Mouse (Mus musculus) neural tube, embryonic 14.5 days (tissue): Measurements from ENCODE around the gene Ankrd55. TPM values are rescaled to one million over a fixed set of nuclear protein-coding genes. Genes with fewer than 3 reads are reported as not detected.

ENCODE experiments used
- ATAC-seq: fragments of 200-750 bp; cut with Nextera tagmentation; 2 replicates; pipeline ENCODE4 v1.8.0; 2017; ENCODE audit warnings: low read depth, mild to moderate bottlenecking, moderate TSS enrichment, moderate library complexity
- H3K27ac ChIP-seq: fragments of 300-500 bp; sonication (generic); 2 replicates; pipeline ENCODE4 v1.5.1; 2014; ENCODE audit warnings: low read depth, mild to moderate bottlenecking, control low read depth, low read length, moderate library complexity, mixed read lengths
- H3K27me3 ChIP-seq: fragments of 300-500 bp; sonication (generic); 2 replicates; pipeline ENCODE4 v1.6.1; 2014; ENCODE audit warnings: low read length; ENCODE audit not compliant: control insufficient read depth, insufficient read depth
- H3K36me3 ChIP-seq: fragments of 300-500 bp; sonication (generic); 2 replicates; pipeline ENCODE4 v1.6.1; 2014; ENCODE audit warnings: low read length, mixed read lengths; ENCODE audit not compliant: control insufficient read depth, insufficient read depth
- H3K4me1 ChIP-seq: fragments of 300-500 bp; sonication (generic); 2 replicates; pipeline ENCODE4 v1.6.1; 2014; ENCODE audit warnings: low read length; ENCODE audit not compliant: control insufficient read depth, insufficient read depth
- H3K4me2 ChIP-seq: fragments of 300-500 bp; sonication (generic); 2 replicates; pipeline ENCODE4 v1.6.1; 2014; ENCODE audit warnings: mild to moderate bottlenecking, low read depth, low read length, control low read depth
- H3K4me3 ChIP-seq: fragments of 300-500 bp; sonication (generic); 2 replicates; pipeline ENCODE4 v1.5.1; 2014; ENCODE audit warnings: low read depth, low read length, control low read depth, mixed read lengths
- H3K9ac ChIP-seq: fragments of 300-500 bp; sonication (generic); replicated peaks from 2 replicates; pipeline ENCODE4 v1.6.1; 2014; ENCODE audit warnings: low read depth, mild to moderate bottlenecking, control low read depth, low read length, mixed read lengths
- H3K9me3 ChIP-seq: fragments of 300-500 bp; sonication (generic); 2 replicates; pipeline ENCODE4 v1.6.1; 2016; ENCODE audit warnings: low read length; ENCODE audit not compliant: control insufficient read depth
- WGBS: fragments of 180-500 bp; shearing (Covaris S2); extraction: QIAGEN DNeasy Blood & Tissue Kit; methylation state at CpG from one replicate; pipeline ENCODE4 v1.1.7; 2014; 5-methylcytosine and 5-hydroxymethylcytosine counted together
- polyA plus RNA-seq: library from polyadenylated mRNA; unstranded; fragments of >200 nt; fragmentation: Nextera tagmentation; extraction: Ambion mirVana; gene quantifications from 2 replicates; pipeline ENCODE4 v1.2.1, GENCODE M21; 2014

Ankrd55 gene
- polyA plus RNA-seq, 1 experiment from 2014 or later = 15.1 TPM

- Histone ChIP-seq H3K27me3 (no peaks in the 10 kb centered on the region), H3K4me2 (no peak overlapping the region), H3K36me3 (no peaks in the 10 kb centered on the region), H3K4me3 (no peak overlapping the region), H3K9me3 (no peaks in the 10 kb centered on the region), H3K27ac (no peak overlapping the region), H3K4me1 (no peaks in the 10 kb centered on the region), H3K9ac (no peak overlapping the region)
- 82% methylated on average over 2 of the region's 2 CpGs for WGBS
- ATAC-seq = no peak
These were observed 118.4 kb downstream of the Ankrd55 start for GRCm38 (mm10) chr13:112406618-112407017.

DNA sequence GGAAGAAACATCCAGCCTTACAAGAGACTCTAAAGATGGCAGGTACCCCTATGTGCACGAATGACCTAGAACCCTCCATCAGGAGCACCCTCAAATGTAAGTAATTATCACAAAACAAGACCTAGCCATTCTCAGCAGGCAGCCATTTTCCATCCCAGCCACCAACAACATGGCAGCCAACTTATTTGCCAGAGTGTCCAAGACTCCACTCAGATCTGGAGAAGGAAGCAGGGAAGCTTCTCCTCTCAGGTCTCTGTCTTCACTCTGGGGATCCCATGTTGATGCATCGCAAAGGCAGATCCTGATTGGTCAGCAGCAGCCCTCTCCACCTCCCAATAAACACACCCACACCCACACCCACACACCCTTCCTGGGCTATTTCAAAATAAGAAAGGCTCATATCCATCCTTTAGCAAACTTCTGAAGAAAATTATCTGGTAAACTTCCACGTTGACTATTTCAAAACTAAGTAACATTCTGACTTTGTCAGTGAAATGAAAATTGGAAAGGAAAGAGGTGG is 119.0 kb downstream of the Ankrd55 start:
- no peak overlapping the region for H3K27ac ChIP-seq
- no peaks in the 10 kb centered on the region for H3K27me3 ChIP-seq
- H3K4me2 ChIP-seq = no peak overlapping the region
- H3K9ac ChIP-seq = no peak overlapping the region
- no peak for ATAC-seq
- no peaks in the 10 kb centered on the region for H3K9me3 ChIP-seq
- WGBS = 91% methylated on average over 3 of the region's 3 CpGs
- no peaks in the 10 kb centered on the region for H3K4me1 ChIP-seq
- no peaks in the 10 kb centered on the region for H3K36me3 ChIP-seq
- H3K4me3 ChIP-seq = no peak overlapping the region

GRCm38 (mm10) chr13:112407776-112408490 is 119.7 kb downstream of the Ankrd55 start:
- 78% methylated on average over 9 of the region's 9 CpGs for WGBS
- no peaks in the 10 kb centered on the region for H3K9me3 ChIP-seq
- no peaks in the 10 kb centered on the region for H3K36me3 ChIP-seq
- no peaks in the 10 kb centered on the region for H3K27me3 ChIP-seq
- H3K4me3 ChIP-seq = no peak overlapping the region
- H3K4me2 ChIP-seq = no peak overlapping the region
- H3K27ac ChIP-seq = no peak overlapping the region
- H3K4me1 ChIP-seq = no peaks in the 10 kb centered on the region
- H3K9ac ChIP-seq = no peak overlapping the region
- no peak for ATAC-seq

- Histone ChIP-seq H3K9ac (no peak overlapping the region), H3K27me3 (no peaks in the 10 kb centered on the region), H3K4me2 (no peak overlapping the region), H3K4me3 (no peak overlapping the region), H3K27ac (no peak overlapping the region), H3K9me3 (no peaks in the 10 kb centered on the region), H3K36me3 (no peaks in the 10 kb centered on the region), H3K4me1 (no peaks in the 10 kb centered on the region)
- 89% methylated on average over 4 of the region's 4 CpGs for WGBS
- ATAC-seq = no peak
These were observed 120.5 kb downstream of the Ankrd55 start for GRCm38 (mm10) chr13:112408701-112409100.

DNA sequence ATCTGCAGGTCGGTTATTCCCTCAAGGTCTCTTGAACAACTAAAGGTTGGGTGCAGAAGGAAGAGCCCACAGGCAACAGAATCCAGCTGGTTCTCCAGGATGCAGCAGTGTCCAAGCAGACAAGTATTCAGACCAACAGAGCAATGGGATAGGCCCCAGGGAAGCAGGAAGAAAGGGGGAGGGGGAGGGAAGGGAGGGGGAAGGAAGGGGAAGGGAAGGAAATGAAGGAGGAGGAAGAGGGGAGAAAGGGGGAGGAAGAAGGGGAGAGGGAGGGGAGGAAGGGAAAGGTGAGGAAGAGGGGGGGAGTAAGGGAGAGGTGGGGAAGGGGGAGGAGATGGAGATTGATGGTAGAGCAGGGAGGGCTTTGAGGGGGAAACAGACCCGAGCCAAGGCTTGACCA is 121.1 kb downstream of the Ankrd55 start:
- Histone ChIP-seq H3K27ac (no peak overlapping the region), H3K9ac (no peak overlapping the region), H3K9me3 (no peaks in the 10 kb centered on the region), H3K4me1 (no peaks in the 10 kb centered on the region), H3K4me2 (no peak overlapping the region), H3K4me3 (no peak overlapping the region), H3K36me3 (no peaks in the 10 kb centered on the region), H3K27me3 (no peaks in the 10 kb centered on the region)
- ATAC-seq = no peak
- 72% methylated on average over 2 of the region's 2 CpGs for WGBS

DNA sequence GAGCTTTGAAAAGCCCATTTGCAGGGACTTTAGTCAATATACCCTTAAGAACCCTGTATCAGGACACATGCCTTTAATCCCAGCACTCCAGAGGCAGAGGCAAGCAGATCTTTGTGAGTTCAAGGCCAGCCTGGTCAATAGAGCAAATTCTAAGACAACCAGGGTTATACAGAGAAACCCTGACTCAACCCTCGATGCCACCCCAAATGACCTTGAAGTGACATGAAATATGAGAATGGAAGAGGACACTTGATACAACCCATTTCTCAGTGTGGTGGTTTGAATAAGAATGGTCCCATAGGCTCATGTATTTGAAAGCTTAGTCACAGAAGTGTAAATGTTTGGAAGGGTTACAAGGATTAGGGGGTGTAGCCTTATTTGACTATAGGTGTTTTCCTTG is 121.6 kb downstream of the Ankrd55 start:
- Histone ChIP-seq H3K4me3 (no peak overlapping the region), H3K4me1 (no peaks in the 10 kb centered on the region), H3K27me3 (no peaks in the 10 kb centered on the region), H3K4me2 (no peak overlapping the region), H3K27ac (no peak overlapping the region), H3K9ac (no peak overlapping the region), H3K9me3 (no peaks in the 10 kb centered on the region), H3K36me3 (no peaks in the 10 kb centered on the region)
- WGBS = 83% methylated on average over 1 of the region's 1 CpGs
- ATAC-seq = no peak

DNA sequence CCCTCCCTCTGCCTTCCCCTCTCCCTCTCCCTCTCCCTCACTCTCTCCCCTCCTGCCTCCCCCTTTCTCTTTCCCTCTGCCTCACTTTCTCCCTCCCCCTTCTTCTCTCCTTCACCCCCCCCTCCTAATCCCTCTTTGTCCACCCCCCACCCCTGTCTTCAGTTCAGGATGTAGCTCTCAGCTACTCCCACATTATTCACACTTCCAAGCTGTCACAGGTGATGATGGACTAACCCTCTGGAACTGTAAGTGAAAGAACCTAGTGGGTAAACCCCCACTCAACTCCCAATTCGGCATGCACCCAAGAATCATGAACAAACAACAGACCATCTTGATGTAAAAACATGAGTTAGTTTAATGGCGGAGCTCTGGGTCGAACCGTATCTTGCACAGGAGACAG is 122.2 kb downstream of the Ankrd55 start:
- Histone ChIP-seq H3K9ac (no peak overlapping the region), H3K4me1 (no peaks in the 10 kb centered on the region), H3K36me3 (no peaks in the 10 kb centered on the region), H3K9me3 (no peaks in the 10 kb centered on the region), H3K27me3 (no peaks in the 10 kb centered on the region), H3K4me2 (no peak overlapping the region), H3K4me3 (no peak overlapping the region), H3K27ac (no peak overlapping the region)
- no peak for ATAC-seq
- 94% methylated on average over 4 of the region's 4 CpGs for WGBS

DNA sequence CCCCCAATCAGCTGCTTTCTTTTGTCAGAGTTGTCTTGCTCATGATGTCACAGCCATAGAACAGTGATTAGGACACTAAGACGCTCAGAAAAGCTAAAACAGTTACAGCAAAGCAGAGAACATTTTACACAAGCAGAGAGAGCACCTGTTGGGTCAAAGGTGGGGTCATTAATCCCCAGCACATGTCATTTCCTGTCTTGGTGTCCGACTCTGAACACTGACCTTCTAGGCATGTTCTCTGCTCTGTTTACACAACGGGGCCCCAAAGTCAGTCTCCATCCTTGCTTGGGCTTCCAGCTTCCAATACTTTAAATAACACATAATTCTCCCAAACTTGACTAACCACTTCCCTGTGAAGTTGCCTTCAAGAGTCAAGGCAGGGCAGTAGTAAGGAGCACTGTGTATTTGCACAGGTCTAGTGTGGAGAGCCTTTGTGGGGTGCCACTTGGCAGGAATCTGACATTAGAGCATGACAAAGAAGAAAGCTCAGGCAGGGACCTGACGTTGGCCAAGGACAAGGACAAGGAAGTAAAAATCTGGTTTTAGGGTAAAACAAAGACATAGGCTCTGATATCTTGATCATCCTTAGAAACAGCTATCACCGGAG is 123.1 kb downstream of the Ankrd55 start:
- no peak overlapping the region for H3K4me3 ChIP-seq
- H3K27ac ChIP-seq = no peak overlapping the region
- H3K27me3 ChIP-seq = no peaks in the 10 kb centered on the region
- no peak overlapping the region for H3K9ac ChIP-seq
- H3K4me2 ChIP-seq = no peak overlapping the region
- no peaks in the 10 kb centered on the region for H3K9me3 ChIP-seq
- no peak for ATAC-seq
- no peaks in the 10 kb centered on the region for H3K36me3 ChIP-seq
- no peaks in the 10 kb centered on the region for H3K4me1 ChIP-seq
- WGBS = 80% methylated on average over 5 of the region's 5 CpGs

DNA sequence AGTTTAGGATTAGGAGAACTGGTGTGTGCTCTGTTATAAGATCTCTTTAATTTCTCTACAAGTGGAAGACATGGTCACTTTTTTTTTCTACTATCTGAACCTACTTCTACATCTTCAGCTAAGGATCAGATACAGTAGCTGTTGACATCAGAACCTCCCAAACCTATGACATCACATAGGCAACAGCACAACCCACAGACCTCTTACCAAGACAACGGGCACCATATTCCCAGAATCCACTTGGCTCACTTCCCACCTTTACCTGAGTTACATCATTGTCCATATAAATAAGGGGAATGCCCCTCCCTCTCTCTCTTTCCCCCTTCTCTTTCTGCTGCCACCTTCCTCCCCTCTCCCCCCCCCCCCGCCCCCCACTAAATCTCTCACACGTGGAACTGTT is 124.0 kb downstream of the Ankrd55 start:
- Histone ChIP-seq H3K27ac (no peak overlapping the region), H3K9ac (no peak overlapping the region), H3K27me3 (no peaks in the 10 kb centered on the region), H3K4me3 (no peak overlapping the region), H3K4me2 (no peak overlapping the region), H3K4me1 (no peaks in the 10 kb centered on the region), H3K36me3 (no peaks in the 10 kb centered on the region), H3K9me3 (no peaks in the 10 kb centered on the region)
- WGBS = 62% methylated on average over 2 of the region's 3 CpGs
- no peak for ATAC-seq
